Mouse (Mus musculus) monocyte, adult 2 months (primary cell): ENCODE data around the gene Sp1.
A peak's percentile ranks its signal among the peaks of the same experiment; 100 is the strongest.

Source experiments
- DNase-seq, 2 experiments: peaks; one replicate each; pipeline ENCODE4 v3.0.0; 2022; ENCODE audit warnings: low spot score in 2 of 2, low read depth in 1 of 2

The Sp1 gene

GRCm38 (mm10) chr15:102399229-102400221 lies 6.4 kb upstream of the Sp1 start:
- DNase-seq = peak; percentile 51 to 78

- no peak for DNase-seq
Measured at GRCm38 (mm10) chr15:102400476-102401045, 5.4 kb upstream of the Sp1 start.

GRCm38 (mm10) chr15:102401278-102401677 lies 4.7 kb upstream of the Sp1 start:
- DNase-seq = no peak

- no peak for DNase-seq
Measured at GRCm38 (mm10) chr15:102402210-102402609, 3.7 kb upstream of the Sp1 start.

GRCm38 (mm10) chr15:102404608-102405488 lies 1.1 kb upstream of the Sp1 start:
- DNase-seq = no peak

- DNase-seq = peak in 1 of 2 experiments; percentile 50
Measured at GRCm38 (mm10) chr15:102406196-102406911, 411 bp downstream of the Sp1 start.

GRCm38 (mm10) chr15:102406912-102407580 lies 1.1 kb downstream of the Sp1 start:
- DNase-seq = no peak

- no peak for DNase-seq
Measured at GRCm38 (mm10) chr15:102407681-102408557, 2.0 kb downstream of the Sp1 start.

- no peak for DNase-seq
Measured at GRCm38 (mm10) chr15:102408558-102409130, 2.7 kb downstream of the Sp1 start.

GRCm38 (mm10) chr15:102409286-102409685 lies 3.3 kb downstream of the Sp1 start:
- DNase-seq = no peak

- no peak for DNase-seq
Measured at GRCm38 (mm10) chr15:102411077-102411476, 5.1 kb downstream of the Sp1 start.

GRCm38 (mm10) chr15:102413687-102414086 lies 7.7 kb downstream of the Sp1 start:
- DNase-seq = no peak

- DNase-seq = no peak
Measured at GRCm38 (mm10) chr15:102417524-102417923, 11.6 kb downstream of the Sp1 start.

GRCm38 (mm10) chr15:102420986-102421385 lies 15.0 kb downstream of the Sp1 start:
- no peak for DNase-seq

GRCm38 (mm10) chr15:102421437-102421836 lies 15.5 kb downstream of the Sp1 start:
- DNase-seq = no peak

GRCm38 (mm10) chr15:102423602-102424240 lies 17.8 kb downstream of the Sp1 start:
- DNase-seq = no peak

- DNase-seq = no peak
Measured at GRCm38 (mm10) chr15:102424657-102425056, 18.7 kb downstream of the Sp1 start.

GRCm38 (mm10) chr15:102426963-102427362 lies 21.0 kb downstream of the Sp1 start:
- no peak for DNase-seq
